Mouse (Mus musculus): ENCODE results near the gene Gm21863. TPM values are rescaled to one million over a fixed set of nuclear protein-coding genes. Genes with fewer than 3 reads are reported as not detected.
"Not testable (repeated sequence)": the region's sequence is repeated elsewhere in the genome, so short reads cannot be mapped to it uniquely, and the experiment has no call there.

The Gm21863 gene
- not detected in 2 replicates for polyA plus RNA-seq (2015; fragmentation: Nextera tagmentation; extraction: Ambion mirVana)

DNA sequence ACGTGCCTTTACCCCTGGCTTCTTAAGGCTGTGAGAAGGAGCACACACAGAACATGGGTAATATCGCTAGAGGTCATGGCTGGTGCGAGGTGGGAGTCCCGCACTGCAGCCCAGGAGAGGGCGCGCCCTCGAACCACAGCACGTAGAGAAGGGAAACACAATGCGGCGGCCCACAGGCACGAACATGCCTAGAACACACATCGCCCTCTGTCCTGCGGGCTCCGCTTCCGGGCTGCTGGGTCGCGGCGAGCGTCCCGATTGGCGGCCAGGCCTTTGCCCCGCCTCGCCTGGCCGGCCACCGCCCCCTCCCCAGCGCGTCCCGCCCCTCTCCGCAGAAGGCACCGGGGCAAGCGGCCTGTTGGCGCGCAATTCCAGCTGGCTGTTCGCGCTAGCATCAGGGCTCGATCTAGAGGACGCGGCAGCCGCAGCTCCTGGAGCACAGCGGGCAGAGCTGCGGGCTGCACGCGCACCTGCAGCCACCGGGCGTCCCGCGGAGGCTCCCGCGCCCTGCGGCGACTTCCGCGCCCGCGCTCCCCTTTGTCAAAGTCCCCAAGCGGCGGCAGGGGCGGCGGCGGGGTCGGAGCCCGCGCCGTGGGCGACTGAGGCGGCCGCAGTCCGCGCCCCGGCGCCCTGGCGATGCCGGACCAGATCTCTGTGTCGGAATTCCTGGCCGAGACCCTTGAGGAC is at the start of gene Gm21863:
Gene Gm21863 (plus strand): TSS at position 637 of the 687 bp plus-strand sequence.
- H3K27me3 ChIP-seq (replicated peaks; ENCODE audit: insufficient read depth, low read length); H3K4me3 ChIP-seq (ENCODE audit: low read depth, low read length); H3K27ac ChIP-seq (ENCODE audit: low read length); H3K9me3 ChIP-seq (ENCODE audit: low read length); DNase-seq (ENCODE audit: low spot score); H3K36me3 ChIP-seq (ENCODE audit: insufficient read depth, low read length); H3K4me1 ChIP-seq (ENCODE audit: insufficient read depth, low read depth, low read length); H3K4me2 ChIP-seq (replicated peaks; ENCODE audit: low read depth, low read length); H3K9ac ChIP-seq (replicated peaks; ENCODE audit: low read depth): not testable (repeated sequence)
- peak; percentile 72 for ATAC-seq
- whole genome bisulfite sequencing = 23% methylated on average over 34 of the region's 75 CpGs

DNA sequence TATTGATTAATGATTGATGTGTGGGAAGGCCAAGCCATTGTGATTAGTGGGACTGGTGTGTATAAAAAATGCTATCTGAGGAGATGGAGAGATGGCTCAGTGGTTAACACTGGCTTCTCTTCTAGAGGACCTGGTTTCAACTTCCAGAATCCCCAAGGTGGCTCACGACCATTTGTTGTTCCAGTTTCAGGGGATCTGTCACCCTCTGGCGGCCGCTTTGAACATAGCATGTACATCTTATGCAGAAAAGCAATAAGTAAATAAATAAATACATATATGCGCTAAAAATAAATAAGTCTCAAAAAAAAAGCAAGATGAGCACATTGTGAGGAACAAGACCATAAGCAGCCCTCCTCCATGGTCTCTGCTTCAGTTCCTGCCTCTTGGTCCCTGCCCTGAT is 26.3 kb upstream of the Gm21863 start:
- not testable (repeated sequence) for H3K4me3 ChIP-seq (ENCODE audit: low read depth, low read length); H3K4me1 ChIP-seq (ENCODE audit: insufficient read depth, low read depth, low read length); H3K4me2 ChIP-seq (replicated peaks; ENCODE audit: low read depth, low read length); H3K27ac ChIP-seq (ENCODE audit: low read length); H3K27me3 ChIP-seq (replicated peaks; ENCODE audit: insufficient read depth, low read length); H3K36me3 ChIP-seq (ENCODE audit: insufficient read depth, low read length); ATAC-seq; DNase-seq (ENCODE audit: low spot score); H3K9me3 ChIP-seq (ENCODE audit: low read length); H3K9ac ChIP-seq (replicated peaks; ENCODE audit: low read depth)
- WGBS = 32% methylated on average over 4 of the region's 4 CpGs
